Mouse (Mus musculus) midbrain, embryonic 10.5 days (tissue): ENCODE results near the gene Tmbim1. TPM values are rescaled to one million over a fixed set of nuclear protein-coding genes. Genes with fewer than 3 reads are reported as not detected.

Source experiments
- DNase-seq: peaks from one replicate; pipeline ENCODE4 v3.0.0-alpha.2; 2017; ENCODE audit warnings: low spot score
- H3K27ac ChIP-seq: fragments of 300-500 bp; sonication (generic); replicated peaks from 2 replicates; pipeline ENCODE4 v1.5.1; 2016; ENCODE audit warnings: mild to moderate bottlenecking
- H3K27me3 ChIP-seq: fragments of 300-500 bp; sonication (generic); 2 replicates; pipeline ENCODE4 v1.6.1; 2016; ENCODE audit warnings: low read depth, mild to moderate bottlenecking; ENCODE audit not compliant: poor library complexity, severe bottlenecking
- H3K36me3 ChIP-seq: fragments of 300-500 bp; sonication (generic); 2 replicates; pipeline ENCODE4 v1.6.1; 2016; ENCODE audit warnings: mild to moderate bottlenecking, moderate library complexity
- H3K4me1 ChIP-seq: fragments of 300-500 bp; sonication (generic); 2 replicates; pipeline ENCODE4 v1.6.1; 2016
- H3K4me3 ChIP-seq: fragments of 300-500 bp; sonication (generic); 2 replicates; pipeline ENCODE4 v1.5.1; 2016; ENCODE audit warnings: mild to moderate bottlenecking, moderate library complexity
- H3K9me3 ChIP-seq: fragments of 300-500 bp; sonication (generic); replicated peaks from 2 replicates; pipeline ENCODE4 v1.6.1; 2016; ENCODE audit warnings: mild to moderate bottlenecking
- WGBS: fragments of 180-500 bp; shearing (Covaris S2); methylation state at CpG from one replicate; pipeline ENCODE4 v1.1.7; 2016; 5-methylcytosine and 5-hydroxymethylcytosine counted together
- polyA plus RNA-seq: library from polyadenylated mRNA; unstranded; fragments of >200 nt; fragmentation: Nextera tagmentation; extraction: Ambion mirVana; gene quantifications from 2 replicates; pipeline ENCODE4 v1.2.1, GENCODE M21; 2016

Tmbim1 gene
- polyA plus RNA-seq, 1 experiment from 2014 or later, result 8.6 TPM

DNA sequence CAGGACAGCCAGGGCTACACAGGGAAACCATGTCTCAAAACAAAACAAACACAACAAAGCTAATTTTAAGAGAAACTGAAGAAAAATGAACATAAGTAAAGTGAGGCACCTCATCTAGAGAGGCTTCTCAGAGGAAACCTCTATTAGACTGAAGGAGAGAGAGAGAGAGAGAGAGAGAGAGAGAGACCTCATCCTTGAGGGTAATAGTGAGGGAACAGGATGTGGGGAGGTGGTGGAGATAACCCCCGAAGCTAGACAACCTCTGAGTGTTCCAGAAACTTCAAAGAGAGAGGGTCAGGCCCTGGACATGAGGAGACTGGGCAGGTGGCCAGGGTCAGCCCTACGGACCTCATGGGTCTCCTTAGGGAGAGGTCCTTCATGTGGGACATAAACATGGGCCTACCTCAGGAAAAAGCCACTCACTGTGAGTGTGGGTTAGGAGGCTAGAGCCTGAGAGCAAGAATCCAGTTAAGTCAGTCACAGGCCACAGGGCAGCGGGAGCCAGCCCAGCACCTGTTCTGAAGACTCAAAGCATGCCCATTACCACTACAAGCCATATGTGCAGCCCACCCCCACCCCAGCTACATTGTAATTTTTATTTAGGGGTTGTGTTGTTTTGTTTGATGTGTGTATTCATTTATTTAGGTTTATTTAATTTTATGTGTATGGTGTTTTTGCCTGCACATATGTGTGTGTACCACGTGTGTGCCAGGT is 10.8 kb upstream of the Tmbim1 start:
- Histone ChIP-seq H3K4me3 (no peak overlapping the region), H3K36me3 (no peaks in the 10 kb centered on the region), H3K27me3 (no peaks in the 10 kb centered on the region), H3K4me1 (no peaks in the 10 kb centered on the region), H3K27ac (no peak overlapping the region), H3K9me3 (no peaks in the 10 kb centered on the region)
- no peak for DNase-seq
- 86% methylated on average over 4 of the region's 4 CpGs for WGBS

DNA sequence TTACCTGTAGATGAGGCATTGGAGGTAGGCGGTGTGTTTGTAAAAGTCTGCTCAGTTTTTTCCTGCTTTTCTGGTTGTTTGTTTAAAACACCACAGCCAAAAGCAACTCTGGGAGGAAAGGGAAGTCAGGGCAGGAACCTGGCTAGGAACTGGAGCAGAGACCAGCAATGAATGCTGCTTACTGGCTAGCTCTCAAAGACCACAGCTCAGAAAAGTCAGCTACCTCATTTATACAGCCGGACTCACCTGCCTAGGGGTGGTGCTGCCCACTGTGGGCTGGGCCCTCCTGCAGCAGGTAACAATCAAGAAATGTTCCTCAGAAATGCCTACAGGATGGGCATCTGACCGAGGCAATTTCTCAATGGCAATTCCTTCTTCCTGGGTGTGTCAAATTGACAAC is 9.4 kb upstream of the Tmbim1 start:
- Histone ChIP-seq H3K4me1 (peaks cover 2% of the 10 kb centered on the region; the same call in 1 of the 2 replicates), H3K27me3 (no peaks in the 10 kb centered on the region), H3K9me3 (no peaks in the 10 kb centered on the region), H3K4me3 (no peak overlapping the region), H3K27ac (no peak overlapping the region), H3K36me3 (no peaks in the 10 kb centered on the region)
- DNase-seq, result no peak
- 86% methylated on average over 3 of the region's 3 CpGs for WGBS

DNA sequence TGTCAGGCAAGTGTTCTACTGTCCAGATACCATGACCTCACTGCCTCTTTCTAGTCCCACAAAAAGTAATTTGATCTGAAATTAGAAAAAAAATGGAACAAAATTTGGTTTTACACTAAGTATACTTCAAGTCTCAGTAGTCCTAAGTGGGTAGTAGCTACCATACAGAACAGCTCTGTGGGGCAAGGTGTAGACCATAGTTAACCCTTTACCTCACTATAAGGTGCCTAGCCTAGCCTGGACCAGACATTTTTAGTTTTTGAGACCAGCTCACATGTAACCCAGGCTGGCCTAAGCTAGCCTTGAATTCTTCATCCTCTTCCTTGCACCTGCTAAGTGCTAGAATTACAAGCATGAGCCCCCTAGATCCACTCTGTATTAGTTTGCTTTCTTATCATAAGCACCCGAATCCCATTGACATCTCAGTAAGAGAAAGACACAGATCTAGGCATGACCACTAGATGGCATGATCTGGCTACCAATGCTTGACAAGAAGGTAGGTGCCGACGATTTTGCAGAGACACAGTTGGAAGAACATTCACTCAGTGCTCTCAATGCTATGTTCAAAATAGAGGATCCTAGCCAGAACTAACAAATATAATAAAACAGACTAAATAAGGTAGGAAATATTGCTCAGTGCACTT is 7.7 kb upstream of the Tmbim1 start:
- no peaks in the 10 kb centered on the region for H3K9me3 ChIP-seq
- no peak overlapping the region for H3K27ac ChIP-seq
- no peak overlapping the region for H3K4me3 ChIP-seq
- H3K4me1 ChIP-seq, result peaks cover 2% of the 10 kb centered on the region; the same call in 1 of the 2 replicates
- DNase-seq, result peak; percentile 40
- WGBS, result 10% methylated on average over 3 of the region's 3 CpGs
- no peaks in the 10 kb centered on the region for H3K36me3 ChIP-seq
- H3K27me3 ChIP-seq, result no peaks in the 10 kb centered on the region

DNA sequence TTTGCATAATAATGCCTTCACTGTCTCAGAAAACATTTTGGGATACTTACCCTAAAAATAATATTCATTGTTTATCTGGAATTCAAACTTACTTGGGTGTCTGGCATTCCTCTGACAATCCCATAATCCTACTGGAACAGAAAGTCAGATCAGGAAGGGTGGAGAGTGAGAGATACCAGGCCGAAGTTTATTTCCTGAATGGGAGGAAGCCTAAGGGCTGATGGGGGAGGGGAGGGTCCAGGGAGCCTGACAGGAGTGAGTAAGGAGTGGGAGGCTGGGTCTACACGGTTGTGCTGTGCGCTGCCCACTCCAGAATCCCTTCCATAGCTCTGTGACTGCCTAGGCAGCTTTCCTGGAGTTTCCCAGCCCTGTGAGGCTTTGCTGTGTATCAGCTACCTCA is 4.3 kb upstream of the Tmbim1 start:
- Histone ChIP-seq H3K4me3 (no peak overlapping the region), H3K27ac (no peak overlapping the region), H3K36me3 (no peaks in the 10 kb centered on the region), H3K9me3 (no peaks in the 10 kb centered on the region), H3K27me3 (peaks cover 8% of the 10 kb centered on the region), H3K4me1 (peaks cover 2% of the 10 kb centered on the region; the same call in 1 of the 2 replicates)
- DNase-seq, result no peak
- WGBS, result 65% methylated on average over 3 of the region's 3 CpGs

DNA sequence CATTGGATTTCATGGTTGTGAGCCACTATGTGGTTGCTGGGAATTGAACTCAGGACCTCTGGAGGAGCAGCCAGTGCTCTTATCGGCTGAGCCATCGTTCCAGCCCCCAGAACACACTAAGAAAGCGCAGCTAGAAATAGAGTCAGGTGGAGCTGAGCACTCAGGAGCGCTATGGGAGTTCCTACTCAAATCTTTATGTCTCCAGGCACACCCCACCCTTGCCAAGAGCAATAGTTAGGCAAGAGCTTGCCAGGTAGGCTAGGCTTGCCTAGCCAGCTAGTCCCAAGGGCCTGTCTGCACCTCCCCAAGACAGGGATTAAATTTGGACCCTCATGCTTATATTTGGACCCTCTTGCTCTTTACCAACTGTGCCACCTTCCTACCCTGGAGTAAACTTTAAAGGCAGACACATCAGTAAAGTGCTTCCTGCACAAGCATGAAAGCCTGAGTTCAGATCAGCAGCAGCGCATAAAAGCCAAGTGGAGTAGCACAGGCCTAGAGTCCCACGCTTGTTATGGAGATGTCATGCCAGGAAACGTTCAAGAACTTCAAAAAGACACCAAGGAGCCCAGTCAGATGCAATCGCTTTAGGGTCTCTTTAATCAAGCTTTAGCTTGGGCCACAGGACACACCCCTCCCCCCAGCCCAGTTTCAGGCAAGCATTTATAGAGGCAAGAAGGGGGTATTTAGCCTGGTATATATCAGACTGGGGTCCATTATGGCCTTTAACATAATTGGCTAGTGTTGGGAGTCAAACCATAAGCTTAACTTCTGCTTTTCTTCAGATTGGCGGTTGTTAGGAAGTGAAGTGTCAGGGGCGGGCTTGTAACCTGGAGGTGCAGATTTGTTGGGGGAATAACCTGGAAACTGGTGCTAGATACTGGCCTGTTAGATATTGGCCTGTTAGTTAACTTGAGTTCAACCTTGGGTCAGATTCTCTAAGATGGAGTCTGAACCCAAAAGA is 2.9 kb upstream of the Tmbim1 start:
- peaks cover 14% of the 10 kb centered on the region for H3K4me1 ChIP-seq
- H3K27ac ChIP-seq, result no peak overlapping the region
- no peaks in the 10 kb centered on the region for H3K36me3 ChIP-seq
- peaks cover 21% of the 10 kb centered on the region for H3K27me3 ChIP-seq
- WGBS, result 82% methylated on average over 10 of the region's 10 CpGs
- no peaks in the 10 kb centered on the region for H3K9me3 ChIP-seq
- no peak for DNase-seq
- H3K4me3 ChIP-seq, result no peak overlapping the region

DNA sequence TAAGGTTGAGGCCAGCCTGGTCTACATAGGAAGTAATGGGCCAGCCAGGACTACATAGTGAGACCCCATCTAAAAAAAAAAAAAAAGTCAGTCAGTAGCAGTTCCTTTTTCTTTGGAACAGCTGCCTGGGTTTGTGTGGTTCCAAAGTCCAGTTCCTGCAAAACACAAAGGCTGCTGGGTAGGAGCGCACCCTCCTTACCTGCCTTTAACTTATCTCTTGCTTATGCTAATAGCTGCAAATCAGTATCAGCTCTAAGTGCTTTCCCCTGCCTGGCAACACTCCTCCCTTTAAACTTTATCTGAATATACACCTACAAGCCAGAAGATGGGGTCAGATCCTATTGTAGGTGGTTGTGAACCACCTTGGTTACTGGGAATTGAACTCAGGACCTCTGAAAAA is 1.7 kb upstream of the Tmbim1 start:
- H3K9me3 ChIP-seq, result no peaks in the 10 kb centered on the region
- WGBS, result 92% methylated on average over 1 of the region's 1 CpGs
- DNase-seq, result no peak
- H3K27ac ChIP-seq, result no peak overlapping the region
- H3K36me3 ChIP-seq, result no peaks in the 10 kb centered on the region
- peaks cover 30% of the 10 kb centered on the region for H3K27me3 ChIP-seq
- no peak overlapping the region for H3K4me3 ChIP-seq
- H3K4me1 ChIP-seq, result peaks cover 15% of the 10 kb centered on the region

DNA sequence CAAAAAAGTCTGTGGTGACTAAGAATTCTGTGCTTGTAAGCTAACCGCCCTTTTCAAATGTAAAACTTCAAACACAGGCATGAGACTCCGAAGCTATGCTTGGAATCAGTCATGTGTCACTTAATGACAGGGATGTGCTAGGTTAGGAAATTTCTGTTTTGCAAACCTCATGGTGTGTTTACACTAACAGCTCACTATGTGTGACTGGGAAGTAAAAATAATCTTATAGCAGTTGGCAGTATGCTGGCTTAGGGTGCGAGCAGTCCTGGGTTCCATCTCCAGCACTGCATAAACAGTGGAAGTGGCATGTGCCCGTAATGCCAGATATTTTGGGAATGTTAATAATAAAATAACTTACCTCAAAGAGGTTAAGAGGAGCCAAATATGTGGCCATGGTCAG is 476 bp downstream of the Tmbim1 start:
- DNase-seq, result no peak
- 80% methylated on average over 4 of the region's 4 CpGs for WGBS
- Histone ChIP-seq H3K4me1 (peaks cover 14% of the 10 kb centered on the region), H3K36me3 (no peaks in the 10 kb centered on the region), H3K4me3 (no peak overlapping the region), H3K27ac (no peak overlapping the region), H3K9me3 (no peaks in the 10 kb centered on the region), H3K27me3 (peaks cover 30% of the 10 kb centered on the region)

DNA sequence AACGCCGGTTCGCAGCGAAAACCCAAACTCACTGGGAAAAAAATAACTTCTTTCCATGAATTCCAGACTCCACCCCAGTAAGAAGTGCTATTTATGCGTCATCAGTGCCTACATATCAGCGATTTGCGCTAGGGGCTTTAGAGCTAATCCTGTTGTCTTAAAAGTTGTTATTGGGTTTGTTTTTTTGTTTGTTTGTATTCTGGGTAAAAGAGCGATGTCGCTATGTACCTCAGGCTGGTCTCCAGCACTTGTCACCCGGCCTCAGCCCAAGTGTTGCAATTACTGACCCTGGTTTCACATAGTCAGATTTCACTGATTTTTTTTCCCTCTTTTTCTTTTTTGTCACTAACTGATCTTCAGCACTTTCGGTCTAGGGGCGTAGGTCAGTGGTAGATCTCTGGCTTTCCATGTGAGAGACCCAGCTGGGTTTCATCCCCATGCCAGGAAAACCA is 1.1 kb downstream of the Tmbim1 start:
- Histone ChIP-seq H3K27me3 (peaks cover 30% of the 10 kb centered on the region), H3K27ac (peak overlapping the region; percentile 79), H3K36me3 (no peaks in the 10 kb centered on the region), H3K4me3 (peak overlapping the region; percentile 64), H3K4me1 (peaks cover 12% of the 10 kb centered on the region), H3K9me3 (no peaks in the 10 kb centered on the region)
- WGBS, result 8% methylated on average over 12 of the region's 12 CpGs
- no peak for DNase-seq

DNA sequence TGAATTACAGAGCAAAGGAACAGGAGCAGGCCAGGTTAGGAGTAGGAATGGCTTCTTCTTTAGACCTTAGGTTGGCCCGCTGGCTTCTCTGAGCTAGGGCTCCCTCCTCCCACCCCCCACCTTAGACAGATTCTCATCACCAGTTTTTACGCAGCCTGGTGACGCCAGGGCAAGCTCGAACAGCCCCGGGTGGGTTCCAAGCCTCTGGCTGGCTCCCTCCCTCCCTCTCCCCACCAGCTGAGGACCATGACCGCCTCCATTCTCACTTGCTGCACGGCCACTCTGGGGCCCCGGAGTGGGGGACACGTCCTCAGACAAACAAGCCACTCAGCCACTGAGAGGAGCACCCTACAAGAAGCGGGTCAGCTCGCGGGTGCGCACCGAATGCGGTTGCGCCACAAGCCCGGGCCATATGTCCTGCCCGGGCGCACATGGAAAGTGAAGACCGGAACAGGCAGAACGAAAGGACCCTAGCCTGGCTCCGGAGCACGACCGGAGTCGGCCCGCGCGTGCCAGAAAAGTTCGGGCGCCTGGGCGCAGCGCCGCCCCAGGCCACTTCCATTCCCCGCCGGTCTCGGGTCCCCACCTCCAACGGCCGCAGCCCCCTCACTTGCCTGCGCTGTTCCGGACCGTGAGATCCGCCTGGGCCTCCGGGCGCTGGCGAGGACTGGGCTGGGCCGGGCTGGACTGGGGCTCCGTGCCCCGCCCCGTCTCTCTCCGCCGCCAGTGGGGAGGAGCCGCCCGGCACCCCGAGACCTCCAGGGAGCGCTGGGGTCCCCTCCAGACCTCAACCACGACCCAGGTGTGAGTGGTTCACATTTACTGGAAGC is 1.7 kb downstream of the Tmbim1 start:
- peak overlapping the region; percentile 79 for H3K27ac ChIP-seq

DNA sequence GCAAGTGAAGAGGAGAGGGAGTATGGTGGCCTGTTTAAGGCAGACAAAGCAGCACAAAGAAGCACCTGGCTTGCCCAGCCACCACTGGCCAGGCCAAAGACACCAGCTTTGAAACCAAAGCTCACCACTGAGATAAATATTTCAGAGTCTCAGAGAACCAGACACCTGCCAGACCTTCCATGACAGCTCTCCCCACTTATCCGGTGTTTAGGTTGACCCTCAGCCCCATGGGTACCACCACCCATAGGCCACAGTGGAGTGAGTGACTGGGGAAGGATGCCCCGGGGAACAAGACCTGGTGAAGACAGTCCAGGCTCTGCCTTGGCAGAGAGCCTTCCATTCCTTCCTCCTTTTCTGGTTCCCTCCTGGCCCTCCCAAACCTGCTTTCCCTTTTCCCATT is 2.6 kb downstream of the Tmbim1 start:
- peaks cover 30% of the 10 kb centered on the region for H3K27me3 ChIP-seq
- 0 out of 2 replicates have a peak overlapping the region, but pooled peaks have one; percentile 7 for H3K4me3 ChIP-seq
- no peaks in the 10 kb centered on the region for H3K9me3 ChIP-seq
- DNase-seq, result no peak
- peaks cover 12% of the 10 kb centered on the region for H3K4me1 ChIP-seq
- WGBS, result 85% methylated on average over 2 of the region's 2 CpGs
- H3K27ac ChIP-seq, result no peak overlapping the region
- H3K36me3 ChIP-seq, result no peaks in the 10 kb centered on the region

More for the DNA sequence above, 1.7 kb downstream of the Tmbim1 start:
- Histone ChIP-seq H3K4me3 (peak overlapping the region; percentile 64), H3K4me1 (peaks cover 12% of the 10 kb centered on the region), H3K9me3 (no peaks in the 10 kb centered on the region), H3K27me3 (peaks cover 30% of the 10 kb centered on the region), H3K36me3 (no peaks in the 10 kb centered on the region)
- DNase-seq, result peak; percentile 65
- under 1% methylated on average over 54 of the region's 56 CpGs for WGBS

DNA sequence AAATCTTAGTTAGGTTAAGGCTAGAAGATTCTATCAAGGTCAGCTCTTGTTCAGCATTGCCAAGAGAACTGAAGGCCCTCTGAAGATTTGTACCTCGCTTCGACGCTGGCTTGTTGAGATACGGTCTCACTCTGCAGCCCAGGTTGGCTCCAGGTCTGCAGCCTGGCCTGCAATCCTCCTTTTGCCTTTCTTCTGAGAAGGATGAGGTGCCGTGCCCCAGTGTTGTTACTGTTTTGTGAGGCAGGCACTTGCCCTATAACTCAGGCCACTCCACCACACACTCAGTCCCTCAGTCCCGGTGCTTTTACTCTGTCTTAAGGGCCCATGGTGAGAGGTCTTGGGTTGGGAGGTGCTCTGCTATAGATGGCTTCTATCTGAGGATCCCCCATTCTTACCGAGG is 3.2 kb downstream of the Tmbim1 start:
- 91% methylated on average over 7 of the region's 7 CpGs for WGBS
- H3K27ac ChIP-seq, result no peak overlapping the region
- H3K27me3 ChIP-seq, result peaks cover 30% of the 10 kb centered on the region
- no peaks in the 10 kb centered on the region for H3K36me3 ChIP-seq
- DNase-seq, result no peak
- peaks cover 12% of the 10 kb centered on the region for H3K4me1 ChIP-seq
- H3K4me3 ChIP-seq, result no peak overlapping the region
- no peaks in the 10 kb centered on the region for H3K9me3 ChIP-seq
